Mouse (Mus musculus) brain, adult 2 months (tissue): ENCODE results near the gene Rprd1b.

Experiments
- DNase-seq: peaks from one replicate; pipeline ENCODE4 v3.0.0; 2011; ENCODE audit warnings: low read depth, low spot score

Rprd1b gene

DNA sequence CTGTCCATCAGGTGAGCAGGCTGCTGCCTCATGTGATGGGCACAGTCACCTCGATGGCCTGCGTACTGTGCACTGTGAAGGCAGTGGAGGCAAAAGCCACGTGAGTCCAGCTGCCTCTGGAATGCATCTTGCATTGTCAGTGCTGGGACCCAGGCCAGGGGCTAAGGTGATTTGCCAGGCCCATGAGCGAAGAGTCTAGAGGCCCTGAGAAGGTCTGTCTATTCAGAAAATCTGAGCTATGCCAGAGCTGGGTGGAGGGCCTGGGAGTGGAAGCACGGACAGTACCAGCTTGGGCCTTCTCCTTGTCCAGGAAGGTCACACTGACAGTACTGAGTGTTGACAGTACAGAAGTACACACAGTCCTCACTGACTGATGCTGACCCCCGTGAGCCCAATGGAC lies 94.5 kb downstream of the Rprd1b start:
- no peak for DNase-seq

DNA sequence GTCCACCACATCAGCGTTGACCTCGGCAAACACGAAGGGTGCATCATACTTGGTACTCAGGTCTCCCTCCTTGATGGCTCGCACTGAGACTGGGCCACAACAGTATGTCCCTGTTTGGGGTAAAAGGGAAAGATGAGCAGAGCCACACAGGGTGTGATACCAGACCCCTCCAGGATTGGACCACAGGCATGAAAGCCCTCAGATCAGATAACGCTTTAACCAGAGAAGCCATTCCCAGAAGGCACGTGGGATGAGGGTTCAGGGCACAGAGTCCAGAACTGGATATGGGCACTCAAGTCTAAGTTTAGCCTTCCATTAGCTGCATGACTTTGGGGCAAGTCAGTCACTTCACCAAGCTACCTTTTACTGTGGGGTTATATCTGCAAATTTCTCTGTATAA lies 98.9 kb downstream of the Rprd1b start:
- no peak for DNase-seq

GRCm38 (mm10) chr2:158127872-158128271 lies 99.6 kb downstream of the Rprd1b start:
- DNase-seq, result no peak

GRCm38 (mm10) chr2:158128461-158129130 lies 100.3 kb downstream of the Rprd1b start:
- no peak for DNase-seq

DNA sequence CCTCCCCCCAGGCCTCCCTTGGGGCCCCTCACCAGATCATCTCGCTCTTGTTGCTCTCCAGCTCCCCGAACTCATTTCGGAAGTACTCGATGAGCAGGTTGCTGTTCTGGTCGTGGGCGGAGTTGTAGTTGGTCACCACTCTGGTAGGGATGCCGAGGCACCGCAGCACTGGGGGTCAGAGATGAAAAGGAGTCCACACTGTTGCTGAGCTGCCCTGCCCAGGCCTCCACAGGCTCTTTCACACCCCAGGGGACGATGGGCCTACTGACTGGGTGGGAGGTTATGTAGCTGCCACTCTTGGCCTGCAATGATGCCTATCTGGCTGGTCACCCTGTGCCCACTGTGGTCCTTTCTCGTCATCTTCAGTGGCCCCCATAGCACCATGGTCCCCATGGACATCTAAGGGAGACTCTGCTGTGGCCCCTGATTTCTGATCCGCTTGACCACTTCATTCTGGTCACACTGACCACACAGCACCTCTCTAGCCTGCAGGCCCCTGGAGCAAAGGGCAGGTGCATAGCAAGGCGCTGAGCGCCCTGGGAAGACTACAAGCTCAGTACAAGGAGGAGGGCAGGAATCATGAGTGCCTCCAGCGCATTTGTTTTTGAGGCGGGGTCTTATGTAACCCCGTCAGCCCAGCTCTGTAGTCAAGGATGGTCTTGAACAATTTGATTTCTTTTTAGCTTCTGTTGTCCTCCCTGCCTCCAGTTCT lies 101.2 kb downstream of the Rprd1b start:
- no peak for DNase-seq

DNA sequence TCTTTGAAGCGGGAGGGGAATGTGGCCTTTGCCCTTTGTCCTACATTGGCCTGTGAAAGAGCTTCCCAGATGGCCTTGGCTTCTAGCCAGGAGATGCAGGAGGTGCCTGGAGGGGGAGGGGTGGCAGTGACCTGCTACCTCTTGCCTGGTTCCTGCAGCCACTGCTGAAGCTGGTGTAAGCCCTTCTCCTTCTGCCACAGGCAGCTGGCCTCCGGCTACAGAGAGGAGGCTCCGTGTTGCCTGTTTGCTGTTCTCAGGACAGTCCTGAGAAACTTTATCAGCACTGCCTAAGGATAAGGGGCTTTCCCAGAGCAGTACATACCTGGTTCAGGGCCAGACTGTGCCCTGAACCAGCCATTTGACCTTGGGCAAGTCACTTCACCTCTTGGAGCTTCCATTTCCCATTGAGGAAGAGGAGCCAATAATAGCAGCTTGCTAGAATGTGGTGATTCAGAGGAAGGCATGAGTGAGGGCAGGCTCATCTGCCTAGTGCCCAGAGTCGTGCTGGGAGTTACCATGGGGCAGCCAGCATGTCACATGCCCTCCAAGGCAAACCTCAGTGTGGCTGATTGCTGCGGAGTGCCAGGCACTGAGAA lies 102.2 kb downstream of the Rprd1b start:
- peak; percentile 61 for DNase-seq

GRCm38 (mm10) chr2:158131197-158131835 lies 103.0 kb downstream of the Rprd1b start:
- peak; percentile 61 for DNase-seq

GRCm38 (mm10) chr2:158132320-158132719 lies 104.0 kb downstream of the Rprd1b start:
- no peak for DNase-seq

DNA sequence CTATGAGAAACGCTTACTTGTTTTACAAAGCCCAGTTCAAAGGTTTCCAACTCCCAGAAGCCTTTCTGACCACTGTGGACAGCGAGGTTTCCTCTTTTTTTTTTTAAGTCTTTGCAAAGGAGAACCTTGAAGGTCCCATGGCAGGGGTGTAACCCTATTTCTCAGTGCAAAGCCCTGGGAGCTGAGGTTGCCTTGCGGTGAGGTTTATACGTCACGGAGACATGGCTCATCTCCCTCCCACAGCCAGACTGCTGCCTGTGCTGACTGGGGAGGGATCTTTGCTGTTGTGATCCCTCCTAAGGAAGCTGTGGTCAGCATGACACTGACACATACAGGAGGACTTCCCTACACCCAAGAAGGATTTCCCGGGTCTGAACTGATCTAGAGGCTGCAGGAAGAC lies 104.8 kb downstream of the Rprd1b start:
- DNase-seq, result peak; percentile 23

DNA sequence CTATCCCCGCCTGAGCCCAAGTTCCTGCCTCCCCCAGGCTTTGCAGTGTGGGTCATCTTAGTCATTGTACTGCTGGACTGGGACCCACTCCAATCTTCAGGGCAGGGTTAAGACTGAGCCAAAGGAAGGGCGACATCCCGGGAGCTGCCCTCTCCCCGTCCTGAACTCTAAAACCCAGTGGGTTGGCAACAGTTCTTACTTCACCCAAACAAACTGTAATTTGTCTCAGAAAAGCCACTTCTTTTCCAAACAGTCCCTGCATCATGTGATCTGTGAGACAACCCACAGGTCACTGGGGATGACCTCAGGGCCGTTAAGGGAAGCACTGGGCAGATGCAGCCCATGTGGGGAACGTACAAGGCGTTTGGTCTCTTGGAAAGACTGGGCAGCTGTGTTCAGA lies 107.9 kb downstream of the Rprd1b start:
- no peak for DNase-seq

GRCm38 (mm10) chr2:158137771-158138170 lies 109.5 kb downstream of the Rprd1b start:
- peak; percentile 27 for DNase-seq

DNA sequence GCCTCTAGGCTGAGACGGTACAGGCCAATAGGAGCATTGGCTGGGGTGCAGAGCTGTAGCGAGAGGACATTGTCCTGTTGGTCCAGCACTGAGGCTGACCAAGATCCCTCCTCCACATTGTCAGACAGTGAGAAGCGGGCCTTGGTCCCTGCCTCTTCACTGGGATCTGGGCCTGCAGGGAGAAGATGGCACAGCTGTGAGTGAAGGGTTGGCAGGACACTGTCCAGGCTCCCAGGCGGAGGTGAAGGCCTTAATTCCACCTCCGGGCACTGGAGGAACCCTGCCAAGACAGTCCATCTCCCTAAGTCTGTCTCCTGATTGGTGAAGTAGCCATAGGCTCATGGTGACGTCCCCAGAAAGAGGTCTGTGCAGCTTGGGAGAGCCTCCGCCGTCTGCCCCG lies 110.5 kb downstream of the Rprd1b start:
- DNase-seq, result no peak

- DNase-seq, result peak; percentile 83
These were observed 111.3 kb downstream of the Rprd1b start for GRCm38 (mm10) chr2:158139628-158140027.

- DNase-seq, result no peak
These were observed 112.4 kb downstream of the Rprd1b start for GRCm38 (mm10) chr2:158140664-158141063.

GRCm38 (mm10) chr2:158141271-158141670 lies 113.0 kb downstream of the Rprd1b start:
- no peak for DNase-seq

DNA sequence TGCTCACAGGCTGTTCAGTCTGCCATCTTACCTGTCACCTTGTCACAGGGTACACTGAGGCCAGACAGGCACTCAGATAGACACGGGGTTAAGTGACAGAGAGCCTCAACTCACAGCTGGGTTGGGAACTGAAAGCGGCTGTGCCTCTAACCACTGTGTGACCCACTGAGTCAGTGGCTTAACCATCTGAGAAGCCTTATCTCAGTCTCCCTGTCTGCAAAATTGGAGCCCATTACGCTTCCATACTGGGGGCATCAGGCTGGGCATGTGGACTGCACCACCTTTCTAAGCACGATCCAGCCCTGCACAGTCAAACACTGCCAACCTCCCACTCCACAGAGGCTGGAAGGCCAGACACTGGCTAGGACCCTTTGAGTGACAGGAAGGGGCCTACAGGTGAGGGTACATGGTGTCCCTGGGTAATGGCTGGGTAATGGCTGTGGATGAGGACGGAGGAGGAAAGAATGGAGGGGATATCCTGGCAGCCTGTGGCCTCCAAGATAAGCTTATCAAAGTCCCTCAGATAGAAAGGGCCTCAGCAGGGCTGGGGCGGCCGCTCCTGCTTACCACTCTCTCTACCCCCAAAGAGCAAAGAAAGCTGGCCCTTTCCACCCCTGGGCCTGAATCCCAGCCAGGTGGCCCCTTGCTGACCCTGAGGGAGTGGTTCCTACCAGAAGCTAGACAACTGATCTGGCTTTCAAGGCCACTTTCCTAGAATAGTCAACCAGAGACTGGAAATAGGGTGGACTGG lies 113.6 kb downstream of the Rprd1b start:
- no peak for DNase-seq

GRCm38 (mm10) chr2:158142981-158143380 lies 114.7 kb downstream of the Rprd1b start:
- no peak for DNase-seq

DNA sequence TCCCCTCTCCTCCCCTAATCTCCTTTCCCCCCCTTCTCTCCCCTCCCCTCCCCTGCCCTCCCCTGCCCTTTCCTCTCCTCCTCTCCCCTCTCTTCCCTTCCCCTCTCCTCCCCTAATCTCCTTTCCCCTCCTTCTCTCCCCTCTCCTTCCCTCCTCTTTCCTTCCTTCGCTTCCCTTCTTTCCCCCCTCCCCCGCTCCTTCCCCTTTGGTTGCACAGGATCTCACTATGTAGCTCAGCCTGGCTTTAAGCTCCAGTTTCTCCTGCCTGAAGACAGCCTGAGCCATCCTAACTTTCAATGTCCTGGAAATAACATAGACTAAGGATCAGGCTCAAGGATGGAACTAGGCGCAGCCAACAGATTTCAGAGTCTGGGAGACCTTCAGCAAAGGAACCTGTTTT lies 115.5 kb downstream of the Rprd1b start:
- DNase-seq, result no peak

DNA sequence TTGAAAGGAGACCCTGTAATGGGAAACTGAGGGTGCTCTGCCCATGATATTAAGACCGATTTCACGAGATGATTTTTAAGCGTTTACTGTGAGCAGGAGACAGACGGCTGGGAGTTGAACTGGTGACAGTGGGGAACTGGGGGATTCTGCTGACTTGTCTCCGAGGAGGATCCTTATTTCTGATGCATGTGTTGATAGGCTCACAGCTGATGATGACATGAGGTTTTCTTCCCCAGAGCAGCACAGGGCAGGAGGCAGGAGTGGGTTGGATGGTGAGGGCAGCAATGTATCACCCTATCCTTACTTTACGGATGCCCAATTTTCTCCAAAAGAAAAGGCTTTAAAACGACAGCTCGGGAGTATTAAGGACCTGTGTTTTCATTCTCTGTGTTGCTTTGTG lies 116.0 kb downstream of the Rprd1b start:
- DNase-seq, result no peak

DNA sequence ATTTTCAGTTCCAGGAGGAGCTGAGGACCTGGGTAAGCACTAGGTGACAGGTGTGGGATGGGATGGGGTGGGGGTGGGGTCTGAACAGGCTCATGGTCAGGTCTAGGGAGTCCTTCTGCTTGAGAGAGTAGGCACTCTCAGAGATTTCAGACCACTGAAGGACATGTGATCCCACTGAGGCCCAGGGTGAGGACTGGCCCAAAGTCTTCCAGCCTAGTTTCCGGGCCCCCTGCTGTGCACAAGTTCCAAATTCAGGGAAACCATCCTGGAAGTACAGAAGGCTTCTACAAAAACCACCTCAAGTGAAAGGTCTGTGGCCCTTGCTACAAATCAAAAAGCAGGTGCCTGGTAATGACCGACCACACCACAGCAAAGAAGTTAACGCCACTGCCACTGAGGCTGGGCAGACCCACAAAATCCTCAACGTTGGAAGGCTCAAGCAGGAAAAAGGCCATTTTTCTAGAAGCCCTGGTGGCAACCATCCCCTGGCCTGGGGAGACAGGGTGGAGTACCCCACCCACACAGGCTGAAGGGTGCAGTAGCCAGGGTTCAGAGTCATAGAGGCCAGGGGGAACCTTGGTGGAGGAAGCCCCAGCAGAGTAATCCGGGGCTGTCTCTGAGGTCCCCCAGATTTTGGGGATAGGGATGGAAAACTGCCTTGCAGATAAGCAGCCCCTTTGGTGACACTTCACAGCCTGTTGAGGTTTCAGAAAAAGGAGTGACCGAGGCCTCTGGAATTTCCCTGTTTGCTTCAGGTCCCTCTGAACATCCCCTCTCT lies 116.6 kb downstream of the Rprd1b start:
- DNase-seq, result no peak

GRCm38 (mm10) chr2:158145528-158146065 lies 117.3 kb downstream of the Rprd1b start:
- DNase-seq, result no peak
